Mouse (Mus musculus) spleen, postnatal 4 days (tissue): ENCODE measurements around the gene Sgip1.

ENCODE experiments used
- DNase-seq, 2 experiments: peaks; one replicate each; pipeline ENCODE4 v3.0.0; 2022; ENCODE audit warnings: low spot score in 2 of 2

The Sgip1 gene

GRCm38 (mm10) chr4:102840956-102841729 lies 100.0 kb downstream of the Sgip1 start:
- DNase-seq: no peak

GRCm38 (mm10) chr4:102850498-102850897 lies 109.4 kb downstream of the Sgip1 start:
- no peak for DNase-seq

- no peak for DNase-seq
Measured at GRCm38 (mm10) chr4:102851161-102851560, 110.1 kb downstream of the Sgip1 start.

- no peak for DNase-seq
Measured at GRCm38 (mm10) chr4:102852290-102852689, 111.2 kb downstream of the Sgip1 start.

- no peak for DNase-seq
Measured at GRCm38 (mm10) chr4:102852808-102853207, 111.7 kb downstream of the Sgip1 start.

- no peak for DNase-seq
Measured at GRCm38 (mm10) chr4:102853330-102854022, 112.4 kb downstream of the Sgip1 start.

GRCm38 (mm10) chr4:102854928-102855892 lies 114.1 kb downstream of the Sgip1 start:
- no peak for DNase-seq

- no peak for DNase-seq
Measured at GRCm38 (mm10) chr4:102856086-102856485, 115.0 kb downstream of the Sgip1 start.

- DNase-seq: no peak
Measured at GRCm38 (mm10) chr4:102859259-102860194, 118.4 kb downstream of the Sgip1 start.

- no peak for DNase-seq
Measured at GRCm38 (mm10) chr4:102862751-102863710, 121.9 kb downstream of the Sgip1 start.

- no peak for DNase-seq
Measured at GRCm38 (mm10) chr4:102866531-102866930, 125.4 kb downstream of the Sgip1 start.

GRCm38 (mm10) chr4:102871274-102871673 lies 130.2 kb downstream of the Sgip1 start:
- no peak for DNase-seq

- no peak for DNase-seq
Measured at GRCm38 (mm10) chr4:102883142-102883541, 142.0 kb downstream of the Sgip1 start.

GRCm38 (mm10) chr4:102884228-102884627 lies 143.1 kb downstream of the Sgip1 start:
- no peak for DNase-seq

GRCm38 (mm10) chr4:102886459-102886858 lies 145.4 kb downstream of the Sgip1 start:
- no peak for DNase-seq

- DNase-seq: no peak
Measured at GRCm38 (mm10) chr4:102886902-102887301, 145.8 kb downstream of the Sgip1 start.

- DNase-seq: no peak
Measured at GRCm38 (mm10) chr4:102887770-102888689, 146.9 kb downstream of the Sgip1 start.

GRCm38 (mm10) chr4:102895866-102896265 lies 154.8 kb downstream of the Sgip1 start:
- DNase-seq: no peak

GRCm38 (mm10) chr4:102898987-102899386 lies 157.9 kb downstream of the Sgip1 start:
- no peak for DNase-seq
